Mouse (Mus musculus): ENCODE measurements around the gene Slc10a7.

GRCm38 (mm10) chr8:78574207-78574606 lies 65.1 kb downstream of the Slc10a7 start:
- TF ChIP-seq CTCF (IDR thresholded peaks at IDR 0.05; ENCODE audit: borderline replicate concordance, insufficient read depth, low read length) = no peak
- TF ChIP-seq POLR2A (IDR thresholded peaks at IDR 0.05; ENCODE audit: low read depth, low read length) = no peak

Data from embryonic fibroblast, embryonic 13.5 days (primary cell).